Mouse (Mus musculus) embryonic stem cell, embryonic (primary cell): ENCODE measurements around the gene Csde1.

Source experiments
- CTCF ChIA-PET, 4 experiments: fragments of 300-600 bp in 2 of 4; fragments of 350-600 bp in 2 of 4; sonication (Branson Sonifier 250); formaldehyde crosslinking; loops; one replicate each; lab custom pipeline; 2022; ENCODE audit warnings: inconsistent platforms in 2 of 4; lab: Charles Lee
- POLR2A ChIA-PET, 4 experiments: fragments of 300-600 bp in 2 of 4; fragments of 350-600 bp in 2 of 4; sonication (Branson Sonifier 250); formaldehyde crosslinking; loops; one replicate each; lab custom pipeline; 2022; ENCODE audit warnings: antibody characterized with exemption in 4 of 4, inconsistent platforms in 1 of 4; lab: Charles Lee

Gene Csde1

GRCm38 (mm10) chr3:103020249-103020942, at the start of gene Csde1:
Gene Csde1, plus strand, starts transcription at chr3:103020426.
- ChIA-PET POLR2A (interaction anchor here (0.6 to 11.5 kb wide), 142 partner anchors 9 to 1416 kb away, joined by 3 to 217 read pairs (median 4); partner anchors contain the start of genes Nras (in 4 of the 4), Sike1 (in 4 of the 4), Dennd2c (in 3 of the 4) and Trim33 (in 3 of the 4)), CTCF (interaction anchor here in 2 of 4 experiments (0.6 to 1.0 kb wide), 3 partner anchors 81 to 149 kb away, joined by 3 to 4 read pairs (median 4); no protein-coding TSS in a partner anchor)

GRCm38 (mm10) chr3:102970508-102970907, 49.7 kb upstream of the Csde1 start:
- POLR2A ChIA-PET: interaction anchor here in 2 of 4 experiments (0.6 to 1.6 kb wide), 8 partner anchors 10 to 428 kb away, joined by 3 to 5 read pairs (median 3); partner anchors contain the start of gene Csde1 (in 1 of the 2)
- CTCF ChIA-PET: no interaction called here

- CTCF ChIA-PET: interaction anchor here in 1 of 4 experiments (1.3 kb wide), 1 partner anchor 15 kb away, joined by 3 read pairs; no protein-coding TSS in a partner anchor
- POLR2A ChIA-PET: interaction anchor here in 2 of 4 experiments (0.6 to 6.5 kb wide), 7 partner anchors 17 to 997 kb away, joined by 3 to 63 read pairs (median 4); partner anchors contain the start of genes Csde1 (in 1 of the 2) and Sike1 (in 1 of the 2)
Measured at GRCm38 (mm10) chr3:102976906-102977305, 43.3 kb upstream of the Csde1 start.

GRCm38 (mm10) chr3:102979550-102980348, 40.5 kb upstream of the Csde1 start:
- ChIA-PET CTCF (interaction anchor here in 1 of 4 experiments (1.4 kb wide), 1 partner anchor 11 kb away, joined by 5 read pairs; no protein-coding TSS in a partner anchor), POLR2A (interaction anchor here in 3 of 4 experiments (0.6 to 6.5 kb wide), 13 partner anchors 9 to 1432 kb away, joined by 3 to 63 read pairs (median 4); partner anchors contain the start of genes Sike1 (in 3 of the 3) and Csde1 (in 1 of the 3))

- POLR2A ChIA-PET: interaction anchor here in 3 of 4 experiments (0.6 to 6.5 kb wide), 13 partner anchors 9 to 1432 kb away, joined by 3 to 63 read pairs (median 4); partner anchors contain the start of genes Sike1 (in 3 of the 3) and Csde1 (in 1 of the 3)
- CTCF ChIA-PET: interaction anchor here in 1 of 4 experiments (1.4 kb wide), 1 partner anchor 11 kb away, joined by 5 read pairs; no protein-coding TSS in a partner anchor
Measured at GRCm38 (mm10) chr3:102980349-102980736, 39.9 kb upstream of the Csde1 start.

GRCm38 (mm10) chr3:102991041-102991440, 29.2 kb upstream of the Csde1 start:
- ChIA-PET CTCF (interaction anchor here in 2 of 4 experiments (0.6 to 1.4 kb wide), 6 partner anchors 8 to 871 kb away, joined by 3 to 5 read pairs (median 4); no protein-coding TSS in a partner anchor), POLR2A (interaction anchor here in 3 of 4 experiments (0.7 to 8.5 kb wide), 11 partner anchors 10 to 217 kb away, joined by 3 to 63 read pairs (median 5); partner anchors contain the start of gene Csde1 (in 1 of the 3))

- POLR2A ChIA-PET: interaction anchor here (0.6 to 8.5 kb wide), 17 partner anchors 11 to 827 kb away, joined by 3 to 63 read pairs (median 5); partner anchors contain the start of genes Csde1 (in 3 of the 4) and Dennd2c (in 1 of the 4)
- CTCF ChIA-PET: interaction anchor here in 2 of 4 experiments (0.7 kb wide), 2 partner anchors 66 to 306 kb away, joined by 3 to 4 read pairs; no protein-coding TSS in a partner anchor
Measured at GRCm38 (mm10) chr3:102992936-102993335, 27.3 kb upstream of the Csde1 start.

- POLR2A ChIA-PET: interaction anchor here (0.7 to 8.7 kb wide), 18 partner anchors 10 to 875 kb away, joined by 3 to 97 read pairs (median 8); partner anchors contain the start of genes Csde1 (in 4 of the 4) and Nras (in 1 of the 4)
- CTCF ChIA-PET: no interaction called here
Measured at GRCm38 (mm10) chr3:102995233-102995604, 25.0 kb upstream of the Csde1 start.

GRCm38 (mm10) chr3:102995605-102996321, 24.5 kb upstream of the Csde1 start, which contains the start of gene Sike1:
Gene Sike1, plus strand, starts transcription at chr3:102995708.
- POLR2A ChIA-PET: interaction anchor here (0.6 to 8.7 kb wide), 25 partner anchors 9 to 875 kb away, joined by 3 to 97 read pairs (median 5); partner anchors contain the start of genes Csde1 (in 4 of the 4) and Nras (in 2 of the 4)

GRCm38 (mm10) chr3:102997036-102997435, 23.2 kb upstream of the Csde1 start:
- ChIA-PET POLR2A (interaction anchor here in 3 of 4 experiments (0.6 to 8.7 kb wide), 21 partner anchors 8 to 392 kb away, joined by 3 to 97 read pairs (median 6); partner anchors contain the start of genes Csde1 (in 3 of the 3), Dennd2c (in 1 of the 3) and Nras (in 1 of the 3)), CTCF (interaction anchor here in 2 of 4 experiments (0.5 to 0.6 kb wide), 2 partner anchors 402 to 785 kb away, joined by 3 read pairs; no protein-coding TSS in a partner anchor)

More at GRCm38 (mm10) chr3:102995605-102996321, 24.5 kb upstream of the Csde1 start, which contains the start of gene Sike1:
- CTCF ChIA-PET: no interaction called here

- POLR2A ChIA-PET: interaction anchor here in 3 of 4 experiments (0.8 to 8.7 kb wide), 14 partner anchors 8 to 393 kb away, joined by 3 to 97 read pairs (median 10); partner anchors contain the start of genes Csde1 (in 3 of the 3) and Nras (in 1 of the 3)
- CTCF ChIA-PET: interaction anchor here in 1 of 4 experiments (0.5 kb wide), 1 partner anchor 786 kb away, joined by 3 read pairs; no protein-coding TSS in a partner anchor
Measured at GRCm38 (mm10) chr3:102997591-102997990, 22.6 kb upstream of the Csde1 start.

- ChIA-PET POLR2A (interaction anchor here in 2 of 4 experiments (0.8 to 8.7 kb wide), 4 partner anchors 14 to 125 kb away, joined by 3 to 97 read pairs (median 4); partner anchors contain the start of gene Csde1 (in 1 of the 2)), CTCF (no interaction called here)
Measured at GRCm38 (mm10) chr3:103001595-103001994, 18.6 kb upstream of the Csde1 start.

GRCm38 (mm10) chr3:103017350-103017749, 2.9 kb upstream of the Csde1 start:
- POLR2A ChIA-PET: interaction anchor here in 2 of 4 experiments (0.8 to 11.5 kb wide), 3 partner anchors 14 to 21 kb away, joined by 3 to 217 read pairs (median 63); partner anchors contain the start of gene Sike1 (in 1 of the 2)

GRCm38 (mm10) chr3:103019462-103019861, 764 bp upstream of the Csde1 start:
- CTCF ChIA-PET: no interaction called here
- POLR2A ChIA-PET: interaction anchor here (0.6 to 11.5 kb wide), 47 partner anchors 9 to 1415 kb away, joined by 3 to 217 read pairs (median 10); partner anchors contain the start of genes Sike1 (in 4 of the 4), Nras (in 2 of the 4), Atp1a1 (in 1 of the 4) and Dennd2c (in 1 of the 4)

More at GRCm38 (mm10) chr3:103017350-103017749, 2.9 kb upstream of the Csde1 start:
- CTCF ChIA-PET: no interaction called here

- CTCF ChIA-PET: interaction anchor here in 1 of 4 experiments (0.9 to 1.0 kb wide), 2 partner anchors 125 to 149 kb away, joined by 3 to 4 read pairs; no protein-coding TSS in a partner anchor
- POLR2A ChIA-PET: interaction anchor here (0.6 to 11.5 kb wide), 141 partner anchors 8 to 1417 kb away, joined by 3 to 217 read pairs (median 4); partner anchors contain the start of genes Nras (in 4 of the 4), Sike1 (in 4 of the 4), Dennd2c (in 3 of the 4) and Trim33 (in 3 of the 4)
Measured at GRCm38 (mm10) chr3:103020943-103021638, 865 bp downstream of the Csde1 start.
